11 mouse cellular contexts compared by ENCODE assay signal in genomic region chr2:75791561-75792308, GRCm38 (mm10). TPM values are rescaled to one million over a fixed set of nuclear protein-coding genes. Genes with fewer than 3 reads are reported as not detected.
A peak's percentile ranks its signal among the peaks of the same experiment; 100 is the strongest.
DNase-seq lines count a peak whose midpoint lies in the region; ATAC-seq and TF ChIP-seq lines count a peak whose summit lies in the region.
"Had no signal": no experiment of that assay in that cellular context is flagged by ENCODE, and none has a peak within 500 bp of the region (broad histone marks: within the 10 kb centered on the region; RNA-seq: fewer than 3 reads in every experiment).

No protein-coding gene starts in this region.

- DNase-seq in heart, postnatal 36 days = no peak
- DNase-seq in lung, postnatal 0 days (ENCODE audit: low spot score) = no peak
- no peak for DNase-seq in lung, adult 2 months
- DNase-seq in naive thymus-derived CD4-positive, alpha-beta T cell, adult 2 months (ENCODE audit: low read depth) = peak; percentile 60
- DNase-seq in adrenal gland, adult 2 months = no peak
- DNase-seq in midbrain, embryonic 10.5 days (ENCODE audit: low spot score) = no peak
- DNase-seq: forebrain, postnatal 0 days had no signal

- peak; percentile 43 for TF ChIP-seq CTCF in lung, postnatal 0 days (IDR thresholded peaks at IDR 0.05)
- no peak for TF ChIP-seq CTCF in lung, adult 2 months (IDR thresholded peaks at IDR 0.05; ENCODE audit: insufficient read depth, low read length)

- H3K27me3 ChIP-seq in heart, embryonic 11.5 days (ENCODE audit: control insufficient read depth, insufficient read depth, low read length) = no peaks in the 10 kb centered on the region
- no peaks in the 10 kb centered on the region for H3K27me3 ChIP-seq in lung, postnatal 0 days (replicated peaks; ENCODE audit: insufficient read depth, low read length)
- H3K27me3 ChIP-seq in midbrain, embryonic 10.5 days (ENCODE audit: low read depth, poor library complexity, severe bottlenecking) = no peaks in the 10 kb centered on the region
- H3K27me3 ChIP-seq: hindbrain, embryonic 15.5 days; neural tube, embryonic 15.5 days had no signal

- no peak overlapping the region for H3K4me3 ChIP-seq in heart, embryonic 11.5 days (ENCODE audit: low read depth, low read length)
- H3K4me3 ChIP-seq in lung, postnatal 0 days (ENCODE audit: low read depth, low read length) = no peak overlapping the region
- H3K4me3 ChIP-seq in lung, adult 2 months (replicated peaks; ENCODE audit: extremely low read depth, low read depth, low read length) = no peak overlapping the region
- H3K4me3 ChIP-seq in midbrain, embryonic 10.5 days = no peak overlapping the region
- H3K4me3 ChIP-seq: hindbrain, embryonic 15.5 days; neural tube, embryonic 15.5 days had no signal

- no peaks in the 10 kb centered on the region for H3K4me1 ChIP-seq in heart, embryonic 11.5 days (ENCODE audit: control insufficient read depth, insufficient read depth, low read length)
- H3K4me1 ChIP-seq in lung, postnatal 0 days (ENCODE audit: insufficient read depth, low read depth, low read length) = no peaks in the 10 kb centered on the region
- no peaks in the 10 kb centered on the region; the same call in 1 of the 2 replicates for H3K4me1 ChIP-seq in lung, adult 2 months (ENCODE audit: control insufficient read depth, insufficient read depth, low read length)
- no peaks in the 10 kb centered on the region for H3K4me1 ChIP-seq in midbrain, embryonic 10.5 days
- H3K4me1 ChIP-seq: hindbrain, embryonic 15.5 days had no signal

- H3K27ac ChIP-seq in heart, embryonic 11.5 days (ENCODE audit: low read depth, low read length) = no peak overlapping the region
- no peak overlapping the region for H3K27ac ChIP-seq in lung, postnatal 0 days (ENCODE audit: low read length)
- no peak overlapping the region for H3K27ac ChIP-seq in midbrain, embryonic 10.5 days (replicated peaks)
- H3K27ac ChIP-seq: hindbrain, embryonic 15.5 days; neural tube, embryonic 15.5 days had no signal

- no peak for TF ChIP-seq EP300 in lung, postnatal 0 days (IDR thresholded peaks at IDR 0.05)

- 59% methylated on average over 18 of the region's 18 CpGs for WGBS in heart, embryonic 11.5 days (ENCODE audit: insufficient replicate concordance)
- WGBS in lung, postnatal 0 days = 60% methylated on average over 18 of the region's 18 CpGs
- 58% methylated on average over 18 of the region's 18 CpGs for WGBS in lung, adult 2 months
- WGBS in midbrain, embryonic 10.5 days = 90% methylated on average over 18 of the region's 18 CpGs

- no peaks in the 10 kb centered on the region for H3K9me3 ChIP-seq in heart, embryonic 11.5 days (replicated peaks; ENCODE audit: control insufficient read depth, low read length)
- no peaks in the 10 kb centered on the region for H3K9me3 ChIP-seq in lung, postnatal 0 days (ENCODE audit: low read length)
- no peaks in the 10 kb centered on the region for H3K9me3 ChIP-seq in midbrain, embryonic 10.5 days (replicated peaks)
- H3K9me3 ChIP-seq: hindbrain, embryonic 15.5 days; neural tube, embryonic 15.5 days had no signal

- intact Hi-C loops in heart, postnatal 36 days (cut with DNase I) = no loop called here

- no peak for ATAC-seq in heart, embryonic 11.5 days (replicated peaks; ENCODE audit: insufficient number of reproducible peaks, low FRiP score, low TSS enrichment)
- no peak for ATAC-seq in lung, postnatal 0 days
- ATAC-seq in granulocyte monocyte progenitor cell, adult 5-6 weeks (replicated peaks; ENCODE audit: poor library complexity, severe bottlenecking) = peak; percentile 4
- ATAC-seq: forebrain, postnatal 0 days had no signal

- no peak for TF ChIP-seq POLR2A in lung, adult 2 months (IDR thresholded peaks at IDR 0.05; ENCODE audit: borderline replicate concordance, extremely low read depth, low read depth, low read length)

- peak overlapping the region; percentile 29; the same call in 1 of the 2 replicates for H3K4me2 ChIP-seq in heart, embryonic 11.5 days
- H3K4me2 ChIP-seq in lung, postnatal 0 days (replicated peaks; ENCODE audit: low read depth, low read length) = no peak overlapping the region; the same call in 1 of the 2 replicates
- H3K4me2 ChIP-seq: hindbrain, embryonic 15.5 days; neural tube, embryonic 15.5 days had no signal

- no peak overlapping the region for H3K9ac ChIP-seq in heart, embryonic 11.5 days (ENCODE audit: low read depth, low read length)
- H3K9ac ChIP-seq in lung, postnatal 0 days (replicated peaks; ENCODE audit: low read depth) = no peak overlapping the region
- H3K9ac ChIP-seq: forebrain, postnatal 0 days; hindbrain, embryonic 15.5 days; neural tube, embryonic 15.5 days had no signal

- H3K36me3 ChIP-seq in heart, embryonic 11.5 days (ENCODE audit: control insufficient read depth, insufficient read depth, low read length) = no peaks in the 10 kb centered on the region
- no peaks in the 10 kb centered on the region for H3K36me3 ChIP-seq in lung, postnatal 0 days (ENCODE audit: insufficient read depth, low read length)
- no peaks in the 10 kb centered on the region for H3K36me3 ChIP-seq in midbrain, embryonic 10.5 days
- H3K36me3 ChIP-seq: hindbrain, embryonic 15.5 days; neural tube, embryonic 15.5 days had no signal

RNA-seq across cellular contexts. Expression of gene Agps, which starts 40.2 kb away (rescaled TPM):
- polyA plus RNA-seq in heart, embryonic 11.5 days (2014; fragmentation: Nextera tagmentation; extraction: Ambion mirVana) = 29.2 and 41.2 TPM in 2 replicates
- 10 to 100 TPM; 26.6 to 34.3 TPM for total RNA-seq in heart, postnatal 36 days (2021)
- polyA plus RNA-seq in lung, postnatal 0 days (2015; fragmentation: Nextera tagmentation; extraction: Ambion mirVana) = 14.2 and 16.4 TPM in 2 replicates
- 5.7 and 10.3 TPM in 2 replicates for polyA plus RNA-seq in lung, adult 2 months (2012; rRNA removed)
- total RNA-seq in granulocyte monocyte progenitor cell, adult 5-6 weeks (2014; fragmentation: Nextera tagmentation) = 164 and 183 TPM in 2 replicates
- total RNA-seq in granulocyte monocyte progenitor cell, adult 5-6 weeks (2017) = 224 and 232 TPM in 2 replicates
- 10 to 100 TPM; 28.7 to 36.9 TPM for total RNA-seq in adrenal gland, adult 2 months (2021)
- polyA plus RNA-seq in adrenal gland, adult 2 months (2012; rRNA removed) = 1.7 and 1.9 TPM in 2 replicates
- 44.5 and 44.9 TPM in 2 replicates for polyA plus RNA-seq in midbrain, embryonic 10.5 days (2016; fragmentation: Nextera tagmentation; extraction: Ambion mirVana)
